Mouse (Mus musculus): ENCODE measurements around the gene Ptprn.

- TF ChIP-seq CTCF (IDR thresholded peaks at IDR 0.05) = no peak
- no peak for TF ChIP-seq EP300 (IDR thresholded peaks at IDR 0.05)
Observed at GRCm38 (mm10) chr1:75231664-75232152, 32.6 kb downstream of the Ptprn start, which contains the start of gene A630095N17Rik.
